Mouse (Mus musculus) mature B cell (primary cell): ENCODE data around the gene Fadd.

Experiments used
- in situ Hi-C: fragments of 300-500 bp; cut with MboI; formaldehyde crosslinking; loops from 2 replicates; pipeline ENCODE4 v1.14.3; 2019

The Fadd gene

GRCm38 (mm10) chr7:144534773-144535172 is 47.5 kb downstream of the Fadd start:
- in situ Hi-C loops = no loop called here

DNA sequence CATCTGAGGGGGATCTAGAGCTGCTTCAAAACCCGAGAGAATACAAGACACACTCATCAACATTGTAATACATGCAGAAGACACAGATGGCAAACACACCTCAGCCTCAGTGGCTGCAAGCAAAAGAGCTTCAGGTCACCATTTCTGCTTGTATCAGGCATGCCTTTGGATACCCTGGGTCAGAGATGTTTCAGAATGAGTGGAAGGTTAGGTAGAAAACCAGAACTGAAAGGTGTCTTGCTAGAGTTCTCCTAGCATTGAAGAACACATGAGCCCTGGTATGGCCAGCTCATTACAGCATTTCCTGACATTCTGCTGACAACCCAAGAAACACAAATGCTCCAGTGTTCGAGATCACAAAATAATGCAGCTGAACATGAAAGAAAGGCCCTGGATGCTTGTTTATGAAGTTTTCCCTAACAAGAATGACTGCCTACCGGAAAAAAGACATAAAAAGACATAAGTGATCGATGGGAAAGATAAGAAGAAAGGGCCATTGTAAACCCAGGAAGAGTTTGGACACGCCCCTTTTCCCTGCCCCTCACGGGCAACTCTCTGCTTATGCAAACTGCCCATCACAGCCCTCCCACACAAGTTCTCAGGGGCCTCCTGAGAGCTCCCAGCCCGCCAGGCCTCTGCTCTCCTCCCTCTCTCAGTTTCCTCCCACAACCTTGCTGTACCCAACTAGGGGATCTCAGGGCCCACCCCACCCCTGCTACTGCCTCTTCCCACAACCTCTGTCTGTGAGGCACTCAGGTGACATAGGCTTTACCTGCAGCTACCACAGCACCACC is 50.5 kb downstream of the Fadd start:
- in situ Hi-C loops = no loop called here

- in situ Hi-C loops = no loop called here
Observed at GRCm38 (mm10) chr7:144529851-144530250, 52.4 kb downstream of the Fadd start.

GRCm38 (mm10) chr7:144527723-144528221 is 54.5 kb downstream of the Fadd start:
- in situ Hi-C loops = no loop called here
